Mouse (Mus musculus) MEL (cell line): Measurements from ENCODE around the gene AC124108.1. TPM values are rescaled to one million over a fixed set of nuclear protein-coding genes. Genes with fewer than 3 reads are reported as not detected.

Experiments
- DNase-seq: peaks from one replicate; pipeline ENCODE4 v3.0.0; 2011; ENCODE audit warnings: low read depth, low spot score
- H3K27ac ChIP-seq: 2 replicates; pipeline ENCODE4 v1.5.1; 2012; ENCODE audit warnings: low read depth, mild to moderate bottlenecking, control low read depth, low read length, moderate library complexity; ENCODE audit not compliant: control insufficient read depth
- H3K27me3 ChIP-seq, 2 experiments: fragments of 150-350 bp in 1 of 2; sonication (generic) in 1 of 2; 2 replicates each; pipeline ENCODE4 v1.6.1; 2012; ENCODE audit warnings: low read length in 2 of 2, mild to moderate bottlenecking in 2 of 2, improper control_type of control experiment in 1 of 2, moderate library complexity in 1 of 2; ENCODE audit not compliant: insufficient read depth in 2 of 2, control insufficient read depth in 1 of 2
- H3K36me3 ChIP-seq, 2 experiments: 2 replicates each; pipeline ENCODE4 v1.6.1; 2012 to 2014; ENCODE audit warnings: low read length in 2 of 2, improper control_type of control experiment in 1 of 2, inconsistent platforms in 1 of 2, mild to moderate bottlenecking in 1 of 2; ENCODE audit not compliant: insufficient read depth in 2 of 2, control insufficient read depth in 1 of 2
- H3K4me1 ChIP-seq, 2 experiments: fragments of 150-350 bp in 1 of 2; sonication (generic) in 1 of 2; 2 replicates each; pipeline ENCODE4 v1.6.1; 2012; ENCODE audit warnings: low read length in 2 of 2, improper control_type of control experiment in 1 of 2, mild to moderate bottlenecking in 1 of 2; ENCODE audit not compliant: insufficient read depth in 2 of 2, control insufficient read depth in 1 of 2
- H3K4me3 ChIP-seq, 2 experiments: fragments of 150-350 bp in 1 of 2; sonication (generic) in 1 of 2; 2 replicates each; pipeline ENCODE4 v1.5.1; 2012; ENCODE audit warnings: low read depth in 2 of 2, low read length in 2 of 2, mild to moderate bottlenecking in 2 of 2, moderate library complexity in 2 of 2, control low read depth in 1 of 2, improper control_type of control experiment in 1 of 2; ENCODE audit not compliant: control insufficient read depth in 1 of 2, insufficient read depth in 1 of 2
- H3K79me2 ChIP-seq: 2 replicates; pipeline ENCODE4 v1.6.1; 2012; ENCODE audit warnings: mild to moderate bottlenecking, low read length, moderate library complexity; ENCODE audit not compliant: control insufficient read depth, poor library complexity, insufficient read depth
- H3K9ac ChIP-seq: 2 replicates; pipeline ENCODE4 v1.6.1; 2012; ENCODE audit warnings: low read depth, mild to moderate bottlenecking, control low read depth, low read length, moderate library complexity; ENCODE audit not compliant: control insufficient read depth, poor library complexity, severe bottlenecking
- H3K9me3 ChIP-seq: fragments of 150-350 bp; sonication (generic); replicated peaks from 2 replicates; pipeline ENCODE4 v1.6.1; 2012; ENCODE audit warnings: mild to moderate bottlenecking, low read length, improper control_type of control experiment, moderate library complexity; ENCODE audit not compliant: insufficient read depth
- BHLHE40 ChIP-seq: IDR thresholded peaks from 2 replicates; pipeline ENCODE4 v1.6.1; 2012; ENCODE audit warnings: low read depth, mild to moderate bottlenecking, inconsistent platforms, low read length, improper control_type of control experiment, borderline replicate concordance
- CHD1 ChIP-seq: IDR thresholded peaks from 2 replicates; pipeline ENCODE4 v1.6.1; 2012; ENCODE audit warnings: low read depth, mild to moderate bottlenecking, inconsistent platforms, low read length, improper control_type of control experiment
- CTCF ChIP-seq, 3 experiments: IDR thresholded peaks in 2 of 3; conservative IDR thresholded peaks in 1 of 3; 2 replicates each; pipeline ENCODE4 v1.5.1; 2011 to 2012; ENCODE audit warnings: low read length in 3 of 3, low read depth in 2 of 3, mild to moderate bottlenecking in 2 of 3, improper control_type of control experiment in 1 of 3, inconsistent platforms in 1 of 3, mixed read lengths in 1 of 3, moderate library complexity in 1 of 3; ENCODE audit not compliant: control insufficient read depth in 1 of 3, insufficient read depth in 1 of 3, poor library complexity in 1 of 3, severe bottlenecking in 1 of 3
- ELF1 ChIP-seq: IDR thresholded peaks from 2 replicates; pipeline ENCODE4 v1.6.1; 2014; ENCODE audit warnings: low read depth, mild to moderate bottlenecking, inconsistent platforms, low read length, improper control_type of control experiment, moderate library complexity
- ETS1 ChIP-seq: IDR thresholded peaks from 2 replicates; pipeline ENCODE4 v1.6.1; 2012; ENCODE audit warnings: low read depth, mild to moderate bottlenecking, inconsistent platforms, low read length, improper control_type of control experiment, moderate library complexity
- JUND ChIP-seq: IDR thresholded peaks from 2 replicates; pipeline ENCODE4 v1.6.1; 2011; ENCODE audit warnings: low read depth, mild to moderate bottlenecking, improper control_type of control experiment, low read length
- KAT2A ChIP-seq: conservative IDR thresholded peaks from 2 replicates; pipeline ENCODE4 v1.6.1; 2012; ENCODE audit warnings: low read depth, low read length, improper control_type of control experiment, inconsistent platforms
- MAFK ChIP-seq: IDR thresholded peaks from 2 replicates; pipeline ENCODE4 v1.6.1; 2011; ENCODE audit warnings: low read depth, mild to moderate bottlenecking, low read length, improper control_type of control experiment, borderline replicate concordance
- MXI1 ChIP-seq: IDR thresholded peaks from 2 replicates; pipeline ENCODE4 v1.6.1; 2011; ENCODE audit warnings: mild to moderate bottlenecking, low read depth, low read length, improper control_type of control experiment
- MYB ChIP-seq: IDR thresholded peaks from 2 replicates; pipeline ENCODE4 v1.6.1; 2011; ENCODE audit warnings: mild to moderate bottlenecking, low read depth, low read length, improper control_type of control experiment
- MYC ChIP-seq: IDR thresholded peaks from 2 replicates; pipeline ENCODE4 v1.6.1; 2011; ENCODE audit warnings: low read depth, mild to moderate bottlenecking, low read length, improper control_type of control experiment, moderate library complexity
- SMC3 ChIP-seq: IDR thresholded peaks from 2 replicates; pipeline ENCODE4 v1.6.1; 2011; ENCODE audit warnings: low read depth, low read length, improper control_type of control experiment
- USF2 ChIP-seq, 2 experiments: IDR thresholded peaks; 2 replicates each; pipeline ENCODE4 v1.6.1; 2011 to 2012; ENCODE audit warnings: improper control_type of control experiment in 2 of 2, low read length in 2 of 2, borderline replicate concordance in 1 of 2, inconsistent platforms in 1 of 2, low read depth in 1 of 2, mild to moderate bottlenecking in 1 of 2; ENCODE audit not compliant: insufficient read depth in 1 of 2
- ZC3H11A ChIP-seq: IDR thresholded peaks from 2 replicates; pipeline ENCODE4 v1.6.1; 2012; ENCODE audit warnings: low read depth, mild to moderate bottlenecking, inconsistent platforms, low read length, improper control_type of control experiment
- polyA plus RNA-seq, 2 experiments: library from polyadenylated mRNA; stranded (reverse) in 1 of 2; unstranded in 1 of 2; fragments of >175 nt in 1 of 2; fragments of >200 nt in 1 of 2; gene quantifications; 2 replicates each; pipeline versions ENCODE4 v1.2.1 to v1.2.4; 2012; ENCODE audit warnings: low replicate concordance in 2 of 2, low read depth in 1 of 2; ENCODE audit not compliant: insufficient read length in 2 of 2, insufficient read depth in 1 of 2, missing spikeins in 1 of 2
- total RNA-seq: library from RNA; depleted of rRNA; stranded (reverse); fragments of 300-350 nt; gene quantifications from 2 replicates; pipeline ENCODE4 v1.2.3, GENCODE M21; 2012

The AC124108.1 gene
- total and polyA plus RNA-seq, 3 experiments = not detected

- no peak for DNase-seq
- no peaks in the 10 kb centered on the region for H3K79me2 ChIP-seq
- H3K27me3 ChIP-seq = peaks cover 5 to 15% of the 10 kb centered on the region in 2 experiments
Observed at GRCm38 (mm10) chr1:132194624-132195023, 3.4 kb downstream of the AC124108.1 start.

GRCm38 (mm10) chr1:132195100-132195499 lies 3.8 kb downstream of the AC124108.1 start:
- Histone ChIP-seq H3K4me1 (no peaks in the 10 kb centered on the region), H3K79me2 (no peaks in the 10 kb centered on the region), H3K9ac (no peak overlapping the region), H3K27me3 (peaks cover 5 to 15% of the 10 kb centered on the region in 2 experiments), H3K36me3 (no peaks in the 10 kb centered on the region), H3K9me3 (no peaks in the 10 kb centered on the region), H3K27ac (no peak overlapping the region), H3K4me3 (no peak overlapping the region)
- no peak for DNase-seq
- TF ChIP-seq CHD1 (no peak), JUND (no peak), ETS1 (no peak), ZC3H11A (no peak), MYC (no peak), USF2 (IDR thresholded peaks at IDR 0.05; ENCODE audit: borderline replicate concordance in 1 of 2, insufficient read depth in 1 of 2, low read depth in 1 of 2, low read length in 2 of 2) (no peak), CTCF (IDR thresholded peaks at IDR 0.05 in 2 of 3, conservative IDR thresholded peaks at IDR 0.05 in 1 of 3; ENCODE audit: control insufficient read depth in 1 of 3, insufficient read depth in 1 of 3, low read depth in 2 of 3, low read length in 3 of 3, poor library complexity in 1 of 3, severe bottlenecking in 1 of 3) (no peak)

More at GRCm38 (mm10) chr1:132194624-132195023, 3.4 kb downstream of the AC124108.1 start:
- TF ChIP-seq CHD1 = no peak
- TF ChIP-seq MAFK = no peak
- no peak for TF ChIP-seq KAT2A
- Histone ChIP-seq H3K4me3 (no peak overlapping the region), H3K36me3 (no peaks in the 10 kb centered on the region), H3K9ac (no peak overlapping the region), H3K9me3 (no peaks in the 10 kb centered on the region), H3K27ac (no peak overlapping the region), H3K4me1 (no peaks in the 10 kb centered on the region)

- TF ChIP-seq ELF1 (no peak), BHLHE40 (no peak), MYB (no peak), SMC3 (no peak), USF2 (IDR thresholded peaks at IDR 0.05; ENCODE audit: borderline replicate concordance in 1 of 2, insufficient read depth in 1 of 2, low read depth in 1 of 2, low read length in 2 of 2) (no peak), MXI1 (no peak)
- Histone ChIP-seq H3K27me3 (peaks cover 5 to 15% of the 10 kb centered on the region in 2 experiments), H3K4me1 (no peaks in the 10 kb centered on the region), H3K9me3 (no peaks in the 10 kb centered on the region), H3K9ac (no peak overlapping the region), H3K79me2 (no peaks in the 10 kb centered on the region), H3K36me3 (no peaks in the 10 kb centered on the region), H3K4me3 (no peak overlapping the region), H3K27ac (no peak overlapping the region)
- DNase-seq = no peak
Observed at GRCm38 (mm10) chr1:132195681-132196080, 4.4 kb downstream of the AC124108.1 start.
